Mouse (Mus musculus) thymus, adult 2 months (tissue): ENCODE measurements around the gene Apoh.

Experiments
- CTCF ChIP-seq: fragments of 200-500 bp; IDR thresholded peaks from 2 replicates; pipeline ENCODE4 v1.5.1; 2012; ENCODE audit warnings: mild to moderate bottlenecking, control low read depth, low read length, moderate library complexity, borderline replicate concordance; ENCODE audit not compliant: control insufficient read depth, poor library complexity, insufficient read depth; ENCODE audit errors: extremely low read depth
- POLR2A ChIP-seq: fragments of 200-500 bp; IDR thresholded peaks from 2 replicates; pipeline ENCODE4 v1.6.1; 2012; ENCODE audit warnings: mild to moderate bottlenecking, low read length, control low read depth, moderate library complexity; ENCODE audit not compliant: control insufficient read depth, poor library complexity, insufficient read depth; ENCODE audit errors: extremely low read depth

DNA sequence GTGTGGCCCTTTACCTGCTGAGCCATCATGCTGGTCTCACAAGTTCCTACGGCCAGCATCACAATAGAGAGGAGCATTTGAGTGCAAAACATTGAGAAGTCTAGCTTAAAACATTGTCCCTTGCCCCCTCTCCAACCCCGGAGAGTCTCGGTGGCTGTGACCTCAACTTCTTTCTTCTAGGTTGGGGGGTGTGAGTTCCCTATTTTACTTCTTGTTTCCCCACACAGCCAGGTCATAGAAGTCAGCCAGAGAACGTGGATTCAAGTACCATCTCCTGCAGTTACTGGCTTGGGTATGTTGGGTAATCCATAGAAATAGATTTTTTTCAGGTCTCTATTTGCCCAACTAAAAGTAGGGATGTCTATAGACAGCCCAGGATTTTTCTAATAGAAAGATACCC is 7.6 kb downstream of the Apoh start:
- no peak for TF ChIP-seq POLR2A
- no peak for TF ChIP-seq CTCF
